Mouse (Mus musculus): ENCODE data around the gene Sorcs1.

Sorcs1 gene

DNA sequence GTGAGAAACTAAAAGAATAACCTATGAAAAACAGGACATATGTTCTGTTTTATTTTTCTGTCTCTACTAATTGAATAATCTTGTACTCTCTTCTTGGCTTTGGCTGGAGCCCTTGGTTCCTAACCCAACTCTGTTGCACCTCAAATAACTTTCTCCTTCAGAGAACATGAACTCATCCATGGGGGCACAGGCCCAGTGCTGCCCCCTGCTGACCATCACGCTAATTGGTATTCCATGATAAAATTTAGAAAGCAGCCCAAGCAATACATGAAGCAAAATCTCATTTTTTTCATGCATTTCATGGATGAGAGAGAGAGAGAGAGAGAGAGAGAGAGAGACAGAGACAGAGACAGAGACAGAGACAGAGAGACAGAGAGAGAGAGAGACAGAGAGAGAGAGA, 255.5 kb downstream of the Sorcs1 start:
- DNase-seq (ENCODE audit: low read depth, low spot score) = no peak

DNA sequence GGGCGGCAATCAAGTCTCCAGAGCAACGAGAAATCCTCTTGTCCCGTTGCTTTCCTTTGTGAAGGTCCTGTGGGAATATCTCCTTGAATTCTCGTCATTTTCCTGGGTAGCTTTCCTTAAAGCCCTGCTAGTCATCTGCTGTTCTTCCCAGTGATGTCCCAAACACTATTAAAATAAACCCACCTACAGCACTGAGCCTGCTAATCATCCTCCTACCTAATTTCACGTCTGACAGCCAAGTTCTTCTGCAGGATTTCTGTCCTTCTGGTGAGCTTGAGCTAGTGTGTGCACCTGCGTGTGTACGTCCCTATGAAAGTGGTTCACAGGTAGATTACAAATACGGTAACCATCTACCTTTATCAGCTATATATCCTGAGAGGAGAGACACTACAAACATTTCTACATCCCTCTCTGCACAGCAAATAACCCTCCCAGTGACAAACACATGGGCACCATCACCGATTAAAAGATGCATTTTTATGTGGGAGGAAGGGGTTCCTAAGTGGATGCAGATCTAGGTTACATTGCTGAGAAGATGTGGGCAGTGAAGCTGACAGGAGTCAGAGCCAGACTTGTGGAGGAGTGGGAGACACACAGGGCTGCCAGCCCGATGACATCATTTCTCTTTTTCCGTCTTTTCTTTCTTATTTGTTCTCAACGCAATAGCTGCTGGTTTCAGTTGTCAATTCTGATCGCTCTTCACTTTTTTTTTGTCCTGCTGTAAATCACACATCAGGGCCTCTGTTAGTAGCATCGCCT, 259.3 kb downstream of the Sorcs1 start:
- DNase-seq (ENCODE audit: low read depth, low spot score) = no peak

DNA sequence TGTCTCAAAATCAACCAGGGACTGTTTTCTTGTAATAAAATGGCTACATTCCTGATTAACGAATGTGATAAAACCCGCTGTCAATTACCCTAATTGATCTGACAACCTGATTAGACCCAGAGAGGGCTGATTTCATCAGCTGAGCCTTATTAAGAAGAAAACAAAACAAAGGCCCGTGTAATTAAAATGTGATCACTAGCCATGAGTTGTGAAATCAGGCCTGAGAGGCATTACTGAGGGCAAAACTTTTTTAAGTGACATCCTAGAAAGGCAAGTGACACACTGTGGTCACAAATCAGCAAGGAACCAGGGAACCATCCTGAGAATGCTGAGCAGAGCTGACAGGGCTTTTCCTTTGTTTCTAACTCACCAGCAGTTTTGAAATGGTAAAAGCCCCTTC, 267.9 kb downstream of the Sorcs1 start:
- no peak for DNase-seq (ENCODE audit: low read depth, low spot score)

DNA sequence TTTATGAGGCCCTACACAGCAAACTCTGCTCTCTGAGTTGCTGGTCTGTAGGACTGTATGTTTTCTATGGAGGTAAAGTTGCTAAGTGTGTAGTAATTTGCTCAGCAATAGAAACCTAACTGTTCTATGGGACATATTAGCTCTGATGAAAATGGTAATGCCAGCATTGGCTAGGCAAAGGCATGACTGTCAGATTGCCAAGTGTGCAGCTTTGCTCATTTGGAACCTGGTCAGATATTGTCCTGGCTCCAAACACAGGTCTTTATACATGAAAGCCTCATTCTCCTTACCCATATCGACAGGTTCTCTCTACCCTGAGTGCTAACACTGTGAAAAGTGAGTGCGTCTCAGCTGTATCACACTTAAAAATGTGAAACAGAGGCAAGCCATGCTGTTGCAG, 280.1 kb downstream of the Sorcs1 start:
- no peak for DNase-seq (ENCODE audit: low read depth, low spot score)

DNA sequence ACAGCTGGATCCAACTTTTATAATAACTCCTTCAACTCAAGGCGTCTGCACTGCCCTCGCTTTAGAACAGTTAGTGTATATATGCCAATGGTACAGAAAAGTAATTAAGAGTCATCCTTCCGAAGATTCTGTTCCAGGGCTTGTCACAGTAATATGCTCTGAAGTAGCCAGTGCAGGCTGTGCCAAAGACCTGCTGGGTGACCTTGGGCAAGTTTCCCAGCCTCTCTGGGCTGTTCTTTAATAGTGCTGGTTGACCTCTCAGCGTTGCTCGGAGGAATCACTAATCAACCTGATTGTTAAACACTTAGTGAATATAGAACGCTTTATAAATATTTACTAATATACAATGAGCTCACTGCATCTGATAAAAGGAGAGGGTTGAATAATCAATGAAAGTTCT, 282.7 kb downstream of the Sorcs1 start:
- no peak for DNase-seq (ENCODE audit: low read depth, low spot score)

DNA sequence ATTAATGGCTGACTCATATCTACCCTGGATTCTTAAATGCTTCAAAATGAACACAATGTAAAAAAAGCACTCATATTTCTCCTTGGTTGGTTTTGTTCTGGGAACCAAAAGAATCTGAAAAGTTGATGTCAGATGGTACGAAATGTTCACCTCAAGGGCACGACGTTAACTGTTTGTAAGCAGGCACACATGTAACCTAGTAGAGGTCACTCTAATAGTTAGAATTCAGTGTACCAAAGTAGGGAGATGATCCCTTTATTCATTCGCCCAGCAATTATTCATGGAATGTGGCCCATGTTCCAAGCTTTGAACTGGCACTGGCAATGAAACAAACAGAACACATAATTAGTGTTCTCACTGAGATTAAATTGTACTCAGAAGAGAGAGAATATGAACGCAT, 284.3 kb downstream of the Sorcs1 start:
- DNase-seq (ENCODE audit: low read depth, low spot score) = no peak

DNA sequence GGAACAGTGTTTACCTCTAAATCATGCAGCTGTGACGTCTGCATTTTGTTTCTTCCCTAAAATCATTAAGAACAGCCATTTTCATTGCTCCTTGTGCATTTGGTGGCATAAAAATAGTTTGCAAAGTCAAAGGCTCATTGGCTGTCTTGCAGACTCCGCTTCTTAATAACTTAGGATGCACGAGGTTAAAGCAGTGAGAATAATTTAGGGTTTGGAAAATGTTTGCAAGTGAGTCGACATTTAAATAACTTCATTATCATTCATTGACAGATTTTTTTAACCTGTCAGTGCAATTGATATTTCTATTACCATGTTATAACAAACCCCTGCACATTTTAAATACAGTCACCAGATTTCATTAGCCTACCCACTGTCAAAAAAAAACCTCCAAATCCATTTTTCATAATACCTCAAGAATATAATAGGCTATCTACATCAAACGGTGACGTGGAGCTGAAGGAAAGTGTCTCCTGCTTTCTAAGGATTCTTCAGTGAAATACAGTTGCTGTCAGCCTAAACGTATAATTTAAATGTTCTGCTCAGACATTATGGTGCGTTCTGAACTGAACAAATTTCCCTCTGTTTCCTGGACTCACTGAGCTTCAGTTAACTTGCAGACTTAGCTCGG, 288.4 kb downstream of the Sorcs1 start:
- no peak for DNase-seq (ENCODE audit: low read depth, low spot score)

DNA sequence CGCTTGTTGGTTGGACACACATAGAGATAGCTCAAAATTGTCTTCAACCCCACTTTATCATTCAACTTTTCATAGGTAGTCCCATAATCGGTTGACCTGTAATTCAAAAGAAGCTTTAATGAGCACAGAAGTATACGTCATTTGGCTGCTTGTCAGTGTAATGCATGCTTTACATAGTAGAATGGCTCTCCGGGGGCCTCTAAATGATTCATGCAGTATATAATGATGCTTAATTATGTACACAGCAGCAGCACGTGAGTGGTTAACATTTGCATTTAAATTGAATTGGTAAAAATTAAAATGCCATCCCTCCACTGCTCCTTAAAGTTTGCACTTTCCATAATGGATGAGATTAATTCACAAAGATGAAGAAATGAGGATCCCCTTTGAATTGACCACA, 299.5 kb downstream of the Sorcs1 start:
- DNase-seq (ENCODE audit: low read depth, low spot score) = no peak

DNA sequence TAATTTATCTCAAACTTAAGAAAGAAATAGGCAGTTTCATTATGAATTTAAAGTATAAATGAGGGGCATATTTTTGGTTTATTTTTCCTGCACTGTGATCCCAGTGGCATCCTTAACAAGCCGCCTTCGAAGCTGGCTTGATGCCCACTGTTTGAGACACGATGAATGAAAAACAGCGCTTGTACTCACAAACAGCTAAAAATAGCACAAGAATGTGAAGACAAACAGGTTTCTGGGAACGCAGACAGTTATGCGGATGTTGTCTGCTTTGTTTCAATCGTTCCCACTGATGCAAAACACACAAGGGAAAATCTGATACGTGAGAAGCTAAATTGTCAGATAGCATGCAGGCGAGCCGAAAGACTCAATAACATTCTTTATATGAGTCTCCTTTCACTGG, 303.7 kb downstream of the Sorcs1 start:
- no peak for DNase-seq (ENCODE audit: low read depth, low spot score)

DNA sequence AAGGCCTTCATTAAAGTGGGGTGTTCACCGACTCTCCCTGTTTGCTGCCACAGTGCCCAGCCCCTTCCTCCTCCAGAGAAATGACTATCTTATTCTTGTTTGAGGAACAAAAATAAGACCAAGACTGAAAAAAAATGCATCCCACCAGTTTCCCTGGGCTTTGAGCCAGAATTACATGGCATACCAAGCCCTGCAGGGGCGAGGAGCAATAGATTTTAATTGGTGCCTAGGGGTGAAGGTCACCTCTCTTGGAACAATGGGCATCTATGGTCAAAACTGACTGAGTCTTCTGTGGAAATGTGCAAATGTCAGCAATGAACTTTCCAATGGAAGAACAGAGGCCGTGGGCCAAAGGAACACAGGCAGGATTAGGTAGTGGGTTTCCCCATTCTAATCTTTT, 312.0 kb downstream of the Sorcs1 start:
- no peak for DNase-seq (ENCODE audit: low read depth, low spot score)

DNA sequence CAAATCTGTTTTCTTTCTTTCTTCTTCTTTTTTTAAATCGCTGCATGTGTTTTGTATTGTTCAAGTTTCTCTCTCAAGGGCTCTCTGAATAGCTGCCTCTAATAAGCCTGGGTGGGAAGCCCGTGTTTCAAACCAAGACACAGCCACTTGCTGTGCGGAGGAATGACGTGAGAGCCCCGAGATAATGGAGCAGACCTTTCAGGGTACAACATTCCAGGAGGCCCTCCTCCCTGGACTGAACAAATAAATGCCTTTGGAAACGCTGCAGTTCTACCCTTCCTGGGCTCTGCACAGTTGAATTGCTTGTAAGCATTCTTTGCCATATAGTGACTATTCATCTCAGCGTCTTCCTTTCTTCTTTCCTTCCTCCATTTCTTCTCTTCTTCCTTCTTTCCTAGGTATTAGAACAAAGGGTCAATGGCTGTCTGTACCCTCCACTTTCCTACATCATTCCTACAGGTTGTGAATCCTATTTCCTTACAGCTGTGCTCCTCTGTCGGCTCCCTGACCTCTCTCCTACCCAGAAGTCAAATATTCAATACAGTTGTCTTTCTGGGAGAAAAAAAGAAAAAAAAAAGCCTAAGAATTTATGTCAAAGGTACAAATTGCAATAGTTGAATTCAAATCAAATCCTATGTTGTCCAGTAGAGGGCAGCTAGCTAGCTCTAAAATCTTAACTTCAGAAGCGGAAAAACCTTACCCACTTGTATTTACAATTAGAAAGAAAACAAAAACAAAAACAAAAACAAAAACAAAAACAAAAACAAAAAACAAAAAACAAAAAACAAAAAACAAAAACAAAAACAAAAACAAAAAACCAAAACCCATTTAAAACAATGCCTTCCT, 315.6 kb downstream of the Sorcs1 start:
- no peak for DNase-seq (ENCODE audit: low read depth, low spot score)

DNA sequence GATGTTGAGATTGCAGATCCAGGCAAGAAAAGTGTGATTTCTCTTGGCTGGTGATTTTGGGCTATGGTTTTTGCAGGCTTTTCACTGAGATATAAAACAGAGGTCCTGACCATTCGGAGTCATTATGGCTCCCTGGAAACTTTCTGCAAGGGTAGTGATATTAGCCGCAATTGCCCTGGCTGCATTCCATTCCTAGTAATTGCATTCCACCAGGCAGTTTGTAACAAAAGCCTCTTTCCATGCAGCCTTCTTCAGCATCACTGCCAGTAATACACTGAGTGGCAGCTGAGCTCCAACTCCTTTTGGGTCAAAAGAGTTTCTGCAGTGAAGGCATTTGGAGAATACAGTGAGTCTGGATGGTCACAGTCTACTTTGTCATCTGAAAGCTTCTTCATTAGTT, 319.9 kb downstream of the Sorcs1 start:
- no peak for DNase-seq (ENCODE audit: low read depth, low spot score)

DNA sequence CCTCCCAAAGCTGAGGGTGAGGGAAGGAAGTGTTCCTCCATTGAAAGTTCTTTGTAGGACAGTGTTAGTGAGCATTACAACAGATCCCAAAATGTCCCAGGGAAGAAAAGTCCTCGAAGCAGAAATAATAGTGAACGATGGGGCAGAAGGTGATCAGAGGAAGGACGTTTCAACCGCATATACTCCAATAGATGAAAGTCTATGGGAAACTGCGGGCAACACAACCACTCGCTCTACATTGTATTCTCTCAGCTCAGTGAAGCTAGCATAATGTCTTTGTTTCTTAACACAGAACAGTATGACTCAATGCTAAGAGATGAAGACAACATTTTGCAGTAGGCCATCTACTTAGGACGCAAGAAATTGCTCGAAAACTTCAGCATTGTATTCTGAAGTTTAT, 339.2 kb downstream of the Sorcs1 start:
- no peak for DNase-seq (ENCODE audit: low read depth, low spot score)

DNA sequence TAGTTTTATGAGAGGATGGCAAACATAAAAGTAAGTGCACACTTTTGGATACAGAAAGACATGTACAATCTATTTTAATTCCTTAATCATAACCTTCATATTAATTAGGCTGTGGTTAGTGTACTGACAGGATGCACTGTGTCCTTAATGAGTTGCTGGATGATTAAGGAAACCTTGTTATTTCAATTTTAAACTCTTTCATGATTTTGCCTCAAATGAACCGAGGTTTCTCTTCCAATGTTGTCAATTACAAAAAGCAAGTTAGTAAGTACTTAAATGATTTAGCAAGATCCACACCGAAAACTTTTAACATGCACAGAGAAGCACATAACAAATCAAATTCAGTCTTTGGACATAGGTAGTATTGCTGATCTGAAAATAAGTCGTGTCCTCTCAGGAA, 341.7 kb downstream of the Sorcs1 start:
- DNase-seq (ENCODE audit: low read depth, low spot score) = no peak

DNA sequence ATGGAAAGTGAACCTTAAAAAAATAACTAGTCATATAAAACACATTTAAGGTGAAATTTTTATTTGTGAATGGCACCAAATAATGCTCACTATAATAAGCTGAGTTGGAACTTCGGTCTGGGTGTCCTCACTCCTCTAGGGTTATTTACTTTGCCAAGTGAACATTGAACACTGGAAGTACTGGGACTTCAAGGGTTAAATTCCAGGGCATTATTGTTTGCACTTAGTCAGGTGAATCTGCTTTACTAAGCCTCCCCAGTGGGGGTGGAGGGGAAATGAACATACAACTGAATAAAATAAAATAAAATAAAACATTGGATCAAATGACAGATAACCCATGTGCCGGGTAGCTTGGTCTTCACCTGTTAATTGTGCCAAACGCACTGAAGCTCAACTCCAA, 347.3 kb downstream of the Sorcs1 start:
- no peak for DNase-seq (ENCODE audit: low read depth, low spot score)

DNA sequence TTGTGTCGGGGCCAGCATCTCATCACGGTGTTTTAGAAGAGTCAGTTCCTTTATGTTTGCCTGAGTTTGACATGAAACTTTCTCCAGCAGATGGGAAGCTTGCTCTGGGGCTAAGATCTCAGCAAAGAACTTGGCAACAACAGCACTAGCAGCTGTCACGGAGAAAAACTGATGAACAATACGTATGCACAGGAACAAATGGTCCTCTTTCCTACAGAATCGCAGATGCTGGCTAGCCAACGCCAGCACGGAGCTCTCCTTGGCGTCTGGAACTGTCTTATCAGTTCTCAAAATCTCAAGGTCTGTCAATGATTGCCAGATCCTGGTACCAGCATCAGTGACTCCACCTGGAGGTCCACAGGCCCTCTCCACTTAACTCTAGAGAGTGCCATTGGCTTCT, 350.6 kb downstream of the Sorcs1 start:
- no peak for DNase-seq (ENCODE audit: low read depth, low spot score)

DNA sequence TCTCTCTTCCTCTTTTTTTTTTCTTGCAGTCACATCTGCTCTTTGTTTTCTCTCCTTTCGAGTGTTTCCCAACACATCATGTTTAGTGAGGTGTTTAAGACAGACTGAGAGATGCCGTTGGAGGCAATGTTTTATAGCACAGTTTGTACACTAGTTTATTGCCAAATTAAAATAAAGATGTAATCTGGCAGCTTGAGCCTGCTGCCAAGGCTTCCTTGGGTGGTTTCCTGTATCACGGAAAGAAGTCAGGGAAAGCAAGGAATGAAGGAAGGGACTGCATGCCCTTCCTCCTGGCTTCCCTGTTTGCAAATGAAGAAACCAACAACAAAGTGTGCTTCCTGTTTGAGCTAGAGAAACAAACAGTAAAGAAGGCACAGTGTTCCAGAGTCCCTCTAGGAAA, 352.3 kb downstream of the Sorcs1 start:
- no peak for DNase-seq (ENCODE audit: low read depth, low spot score)

DNA sequence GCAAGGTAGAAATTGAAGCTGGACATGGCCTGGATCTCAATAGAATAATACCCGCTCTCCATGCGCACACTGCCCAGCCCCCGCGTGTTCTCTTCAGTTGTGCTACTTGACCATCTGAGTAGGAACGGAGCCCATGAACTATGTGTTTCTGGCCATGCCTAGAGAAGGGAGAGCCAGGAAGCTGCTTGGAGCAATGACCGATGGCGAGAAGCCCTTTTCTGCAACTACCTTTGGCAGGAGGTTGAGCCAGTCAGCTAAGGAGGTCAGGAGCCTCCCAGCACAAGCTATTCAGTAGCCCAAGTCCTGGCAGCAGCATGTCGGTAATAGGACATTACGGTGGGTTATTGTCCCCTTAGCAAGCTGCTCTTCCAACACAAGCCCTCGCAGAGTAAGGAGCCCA, 352.8 kb downstream of the Sorcs1 start:
- no peak for DNase-seq (ENCODE audit: low read depth, low spot score)

DNA sequence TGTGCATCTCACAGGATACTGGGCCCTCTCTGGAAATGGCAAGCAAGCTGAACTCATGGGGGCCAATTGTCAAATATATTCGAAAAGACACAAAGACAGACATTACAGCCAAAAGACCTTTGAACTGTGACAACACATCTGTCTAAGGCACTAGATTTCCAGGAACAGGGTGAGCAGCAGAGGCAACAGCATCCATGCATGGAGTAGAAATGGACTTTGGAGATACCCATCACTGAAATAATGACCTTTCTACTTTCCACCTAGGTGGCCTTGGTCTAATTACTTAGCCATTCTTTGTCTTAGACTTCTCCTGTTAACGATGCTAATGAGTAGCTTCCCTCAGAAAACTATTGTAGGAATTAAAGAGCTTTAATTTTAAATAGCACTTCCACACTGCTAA, 371.4 kb downstream of the Sorcs1 start:
- no peak for DNase-seq (ENCODE audit: low read depth, low spot score)

DNA sequence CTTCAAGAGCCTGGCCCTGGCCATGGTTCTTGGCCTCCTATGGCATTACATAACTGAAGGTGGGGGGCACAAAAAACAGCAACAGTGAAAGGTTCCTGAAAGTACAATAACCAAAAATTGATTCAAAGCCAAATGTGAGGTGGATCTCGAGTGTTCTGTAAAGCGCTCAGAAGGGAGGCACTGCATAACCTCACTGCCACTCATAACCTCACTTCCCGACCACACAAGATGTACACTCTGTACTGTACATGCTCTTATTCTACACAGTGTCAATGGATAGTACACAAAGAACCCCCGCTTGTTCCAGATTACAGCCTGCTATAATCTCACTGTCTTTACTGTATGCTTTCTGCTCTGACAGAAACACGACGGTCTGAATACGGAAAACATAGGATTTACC, 384.2 kb downstream of the Sorcs1 start:
- DNase-seq (ENCODE audit: low read depth, low spot score) = no peak

DNA sequence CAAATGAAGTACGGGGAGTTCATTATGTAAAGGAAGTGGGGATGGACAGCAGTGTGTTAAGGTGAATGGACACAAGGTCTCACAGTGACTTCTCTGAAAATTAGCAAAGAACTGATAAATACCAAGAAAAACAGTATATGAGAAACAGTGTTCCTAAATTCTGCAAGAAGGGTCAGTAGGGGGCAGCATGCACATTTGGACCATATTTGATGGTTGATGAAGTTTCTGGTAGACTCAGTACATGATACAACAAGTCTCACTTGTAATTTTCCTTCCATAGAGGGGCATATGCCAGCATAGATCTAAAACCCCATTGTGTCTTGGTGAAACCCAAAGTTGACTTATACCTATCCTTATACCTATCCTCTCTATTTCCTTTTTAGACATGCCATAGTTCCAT, 414.0 kb downstream of the Sorcs1 start:
- no peak for DNase-seq (ENCODE audit: low read depth, low spot score)

DNA sequence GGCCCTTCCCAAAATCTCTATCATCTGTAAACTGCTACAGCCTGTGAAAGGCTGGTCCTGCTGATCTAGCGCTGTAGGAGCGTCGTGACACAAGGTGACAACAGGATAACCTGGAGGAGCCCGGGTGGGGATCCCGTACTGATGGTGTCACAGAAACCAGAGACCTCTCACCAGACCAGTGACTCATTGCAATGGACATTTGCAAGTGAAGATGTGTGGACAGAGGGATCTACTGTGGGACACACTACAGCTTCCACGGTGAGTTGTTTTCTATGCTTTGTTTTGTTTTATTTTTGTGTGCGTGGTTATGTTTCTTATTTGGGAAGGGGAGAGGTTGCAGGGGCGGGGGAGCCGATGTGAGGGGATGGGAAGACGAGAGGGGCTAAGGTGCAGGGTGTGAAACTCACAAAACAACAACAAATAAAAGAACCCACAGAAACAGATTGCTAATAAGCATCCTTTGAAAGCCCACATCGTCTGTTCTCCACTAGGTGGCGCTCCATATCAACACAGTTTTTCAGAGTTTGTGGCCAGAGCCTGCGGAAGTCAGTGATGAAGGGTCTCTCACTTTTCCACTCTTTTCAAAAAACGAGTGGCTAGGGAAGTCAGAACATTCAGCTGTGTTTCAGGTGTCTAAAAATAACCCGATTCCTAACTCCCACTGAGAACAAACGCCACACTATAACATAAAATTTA, 419.6 kb downstream of the Sorcs1 start:
- DNase-seq (ENCODE audit: low read depth, low spot score) = peak; percentile 9
